Mouse (Mus musculus) C2C12 (cell line): Measurements from ENCODE around the gene Alpl. TPM values are rescaled to one million over a fixed set of nuclear protein-coding genes. Genes with fewer than 3 reads are reported as not detected.

Experiments used
- H3K27me3 ChIP-seq: one replicate; pipeline ENCODE4 v1.6.1; 2011; ENCODE audit not compliant: control insufficient read depth, insufficient read depth, insufficient read length
- H3K36me3 ChIP-seq: one replicate; pipeline ENCODE4 v1.6.1; 2011; ENCODE audit not compliant: control insufficient read depth, insufficient read depth
- H3K4me3 ChIP-seq: one replicate; pipeline ENCODE4 v1.5.1; 2011; ENCODE audit warnings: mild to moderate bottlenecking, control low read depth; ENCODE audit not compliant: poor library complexity, insufficient read depth, severe bottlenecking
- H3K79me2 ChIP-seq: one replicate; pipeline ENCODE4 v1.6.1; 2011; ENCODE audit not compliant: control insufficient read depth, insufficient read depth
- H3K79me3 ChIP-seq: one replicate; pipeline ENCODE4 v1.6.1; 2011; ENCODE audit warnings: low read depth, control low read depth
- H3ac ChIP-seq: one replicate; pipeline ENCODE3; 2011; ENCODE audit warnings: low read depth; ENCODE audit not compliant: control insufficient read depth, insufficient read length
- CEBPB ChIP-seq: IDR thresholded peaks from one replicate; pipeline ENCODE4 v1.6.1; 2011; ENCODE audit warnings: low read depth, mild to moderate bottlenecking, control low read depth, moderate library complexity
- CTCF ChIP-seq: IDR thresholded peaks from one replicate; pipeline ENCODE4 v1.5.1; 2011; ENCODE audit not compliant: control insufficient read depth, insufficient read depth, insufficient read length
- FOSL1 ChIP-seq: IDR thresholded peaks from one replicate; pipeline ENCODE4 v1.8.0; 2011; ENCODE audit warnings: mild to moderate bottlenecking, low read length; ENCODE audit not compliant: poor library complexity, insufficient read depth, severe bottlenecking
- MAX ChIP-seq: IDR thresholded peaks from one replicate; pipeline ENCODE4 v1.6.1; 2011; ENCODE audit warnings: mild to moderate bottlenecking, control low read depth
- MYOD1 ChIP-seq: IDR thresholded peaks from one replicate; pipeline ENCODE4 v1.6.1; 2011; ENCODE audit warnings: low read depth; ENCODE audit not compliant: control insufficient read depth, insufficient read length
- MYOG ChIP-seq: IDR thresholded peaks from one replicate; pipeline ENCODE4 v1.6.1; 2011; ENCODE audit not compliant: control insufficient read depth, insufficient read length; ENCODE audit errors: extremely low read depth
- USF1 ChIP-seq: IDR thresholded peaks from one replicate; pipeline ENCODE4 v1.6.1; 2011; ENCODE audit warnings: low read depth, mild to moderate bottlenecking, control low read depth, moderate library complexity
- polyA plus RNA-seq: library from polyadenylated mRNA; unstranded; fragments of >200 nt; fragmentation: generic; extraction: Trizol; gene quantifications from one replicate; pipeline ENCODE4 v1.2.1, GENCODE M21; 2012; ENCODE audit warnings: missing spikeins

Gene Alpl
- polyA plus RNA-seq, 1 experiment = 0.13 TPM

DNA sequence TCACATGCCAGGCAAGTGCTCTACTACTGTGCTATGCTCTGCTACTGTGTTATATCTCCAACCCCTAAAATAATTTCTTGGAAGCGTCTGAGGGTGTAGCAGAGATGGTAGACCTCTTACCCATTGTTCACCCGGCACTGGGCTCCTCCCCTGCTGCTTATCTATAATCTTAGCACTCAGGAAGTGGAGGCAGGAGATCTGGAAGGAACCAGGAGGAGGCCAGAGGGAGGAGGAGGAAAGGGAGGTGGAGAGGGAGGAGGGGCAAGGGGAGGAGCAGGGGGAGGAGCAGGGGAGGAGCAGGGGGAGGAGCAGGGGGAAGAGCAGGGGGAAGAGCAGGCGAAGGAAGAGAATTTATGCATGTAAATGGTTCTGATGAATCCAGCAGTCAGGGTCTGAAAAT lies 24.5 kb upstream of the Alpl start:
- no peaks in the 10 kb centered on the region for H3K79me3 ChIP-seq
- no peaks in the 10 kb centered on the region for H3K27me3 ChIP-seq
- H3K36me3 ChIP-seq = no peaks in the 10 kb centered on the region
- H3ac ChIP-seq = no peak overlapping the region
- TF ChIP-seq CTCF = no peak
- TF ChIP-seq MYOD1 = no peak
- TF ChIP-seq USF1 = no peak
- no peak for TF ChIP-seq FOSL1
- TF ChIP-seq CEBPB = no peak
- no peak for TF ChIP-seq MAX
- H3K4me3 ChIP-seq = no peak overlapping the region
- no peaks in the 10 kb centered on the region for H3K79me2 ChIP-seq

DNA sequence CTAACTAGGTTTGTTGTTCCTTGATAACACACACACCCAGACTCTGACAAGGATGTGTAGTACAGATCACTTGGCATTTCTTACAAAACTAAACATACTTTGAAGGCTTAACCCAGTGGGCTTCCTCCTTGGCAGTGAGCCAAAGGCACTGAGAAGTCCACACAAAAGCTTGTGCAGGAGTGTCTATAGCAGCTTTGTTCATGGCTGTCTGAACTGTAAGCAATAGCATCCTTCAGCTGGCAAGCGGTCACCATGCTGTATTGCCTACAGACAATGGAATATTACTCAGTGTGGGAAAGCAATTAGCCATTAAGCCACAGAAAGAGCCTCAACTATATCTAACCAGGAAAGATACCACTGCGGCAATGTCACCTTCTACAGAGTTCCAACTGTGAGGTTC lies 23.3 kb upstream of the Alpl start:
- TF ChIP-seq CEBPB = no peak
- no peak for TF ChIP-seq USF1
- no peak for TF ChIP-seq CTCF
- no peak for TF ChIP-seq FOSL1
- no peak for TF ChIP-seq MAX
- no peak for TF ChIP-seq MYOD1
- TF ChIP-seq MYOG = no peak
- Histone ChIP-seq H3K79me3 (no peaks in the 10 kb centered on the region), H3K36me3 (no peaks in the 10 kb centered on the region), H3K4me3 (no peak overlapping the region), H3ac (no peak overlapping the region), H3K27me3 (no peaks in the 10 kb centered on the region), H3K79me2 (no peaks in the 10 kb centered on the region)

DNA sequence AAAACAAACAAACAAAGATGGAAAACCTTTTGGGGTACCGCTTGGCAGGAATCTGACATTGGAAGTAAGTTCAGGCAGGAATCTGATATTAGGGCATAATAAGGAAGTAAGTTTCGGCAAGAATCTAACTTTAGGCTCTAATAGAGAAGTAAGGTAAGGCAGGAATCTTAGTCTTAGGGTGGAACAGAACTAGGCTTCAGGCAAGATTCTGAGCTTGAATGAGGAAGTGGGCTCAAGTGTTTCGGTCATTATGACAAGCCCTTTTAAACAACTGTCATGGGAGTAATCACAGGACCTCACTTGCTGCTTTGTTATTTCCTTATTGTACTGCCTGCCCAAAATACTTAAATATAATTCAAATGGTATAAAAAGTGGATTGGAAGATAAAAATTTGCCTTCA lies 22.2 kb upstream of the Alpl start:
- H3K79me3 ChIP-seq = no peaks in the 10 kb centered on the region
- no peaks in the 10 kb centered on the region for H3K79me2 ChIP-seq
- H3K4me3 ChIP-seq = no peak overlapping the region
- no peaks in the 10 kb centered on the region for H3K36me3 ChIP-seq
- H3ac ChIP-seq = no peak overlapping the region
- H3K27me3 ChIP-seq = peaks cover 4% of the 10 kb centered on the region
- TF ChIP-seq FOSL1 (no peak), MYOG (no peak), MYOD1 (no peak), MAX (no peak), CEBPB (no peak), USF1 (no peak), CTCF (no peak)

DNA sequence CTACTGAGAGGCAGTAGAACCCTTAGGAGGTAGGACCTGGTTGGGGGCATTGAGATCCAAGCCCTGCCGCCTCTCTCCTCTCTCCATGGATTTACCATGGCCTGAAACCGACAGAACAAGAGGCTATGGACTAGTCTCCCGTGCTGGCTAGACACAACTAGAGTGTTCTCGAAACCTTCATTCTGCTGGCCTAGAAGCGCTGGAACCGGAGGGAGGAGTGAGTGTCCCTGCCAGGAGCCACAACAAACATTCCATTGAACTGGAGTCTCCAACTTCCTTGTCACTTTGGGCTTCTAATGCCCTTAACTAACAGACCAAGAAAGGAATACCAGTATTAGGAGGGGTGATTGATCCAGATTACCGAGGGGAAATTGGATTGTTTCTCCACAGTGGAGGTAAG lies 20.0 kb upstream of the Alpl start:
- no peak for TF ChIP-seq CTCF
- no peak for TF ChIP-seq MYOD1
- no peak for TF ChIP-seq FOSL1
- TF ChIP-seq MAX = no peak
- no peak for TF ChIP-seq MYOG
- TF ChIP-seq CEBPB = no peak
- TF ChIP-seq USF1 = no peak
- Histone ChIP-seq H3ac (no peak overlapping the region), H3K27me3 (peaks cover 11% of the 10 kb centered on the region), H3K79me3 (no peaks in the 10 kb centered on the region), H3K79me2 (no peaks in the 10 kb centered on the region), H3K36me3 (no peaks in the 10 kb centered on the region), H3K4me3 (no peak overlapping the region)

DNA sequence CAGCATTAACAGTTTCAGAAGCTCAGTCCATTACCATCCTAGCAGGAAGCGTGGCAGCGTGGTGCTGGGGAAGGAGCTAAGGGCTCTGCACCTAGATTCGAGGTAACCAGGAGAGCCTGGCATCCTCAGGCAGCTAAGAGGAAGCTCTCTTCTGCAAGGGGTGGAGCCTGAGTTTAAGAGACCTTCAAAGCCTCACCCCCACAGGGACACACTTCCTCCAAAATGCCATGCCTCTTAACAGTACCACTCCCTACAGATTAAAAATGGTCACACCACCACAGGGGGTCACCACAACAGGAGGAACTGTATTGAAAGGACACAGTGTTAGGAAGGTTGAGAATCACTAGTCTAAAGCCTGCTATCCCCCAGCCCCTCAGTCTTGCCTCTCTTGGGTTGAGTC lies 19.3 kb upstream of the Alpl start:
- Histone ChIP-seq H3K79me3 (no peaks in the 10 kb centered on the region), H3K79me2 (no peaks in the 10 kb centered on the region), H3K36me3 (no peaks in the 10 kb centered on the region), H3K4me3 (no peak overlapping the region), H3K27me3 (peaks cover 11% of the 10 kb centered on the region), H3ac (no peak overlapping the region)
- TF ChIP-seq USF1 (no peak), MAX (no peak), CEBPB (no peak), FOSL1 (no peak), MYOD1 (no peak), CTCF (no peak)

DNA sequence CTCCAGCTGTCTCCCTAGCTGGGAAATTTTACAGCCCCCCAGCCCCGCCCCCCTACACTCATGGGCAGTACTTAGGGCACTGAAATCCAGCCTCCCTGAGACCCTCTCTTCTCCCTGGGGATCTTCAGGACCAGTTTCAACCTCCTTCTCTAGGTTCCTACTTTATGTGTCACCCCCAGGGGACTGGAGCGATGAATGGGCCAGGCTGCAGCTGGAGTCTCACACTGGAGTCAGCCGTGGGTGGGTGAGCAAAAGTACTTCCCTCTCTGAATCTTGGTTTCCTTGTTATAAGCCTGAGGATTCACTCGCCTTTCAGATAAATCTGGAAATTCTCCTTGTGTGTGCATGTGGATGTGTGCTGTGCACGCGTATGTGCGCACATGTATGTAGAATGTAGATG lies 18.0 kb upstream of the Alpl start:
- TF ChIP-seq USF1 = no peak
- no peak for TF ChIP-seq MYOD1
- no peak for TF ChIP-seq MYOG
- TF ChIP-seq MAX = no peak
- no peak for TF ChIP-seq CTCF
- TF ChIP-seq CEBPB = no peak
- TF ChIP-seq FOSL1 = no peak
- Histone ChIP-seq H3K27me3 (peaks cover 18% of the 10 kb centered on the region), H3K79me3 (no peaks in the 10 kb centered on the region), H3K79me2 (no peaks in the 10 kb centered on the region), H3ac (no peak overlapping the region), H3K4me3 (no peak overlapping the region), H3K36me3 (no peaks in the 10 kb centered on the region)
